Mouse (Mus musculus): ENCODE measurements around the gene Rab11fip5. TPM values are rescaled to one million over a fixed set of nuclear protein-coding genes. Genes with fewer than 3 reads are reported as not detected.

Gene Rab11fip5
- polyA plus RNA-seq, 1 experiment = not detected

DNA sequence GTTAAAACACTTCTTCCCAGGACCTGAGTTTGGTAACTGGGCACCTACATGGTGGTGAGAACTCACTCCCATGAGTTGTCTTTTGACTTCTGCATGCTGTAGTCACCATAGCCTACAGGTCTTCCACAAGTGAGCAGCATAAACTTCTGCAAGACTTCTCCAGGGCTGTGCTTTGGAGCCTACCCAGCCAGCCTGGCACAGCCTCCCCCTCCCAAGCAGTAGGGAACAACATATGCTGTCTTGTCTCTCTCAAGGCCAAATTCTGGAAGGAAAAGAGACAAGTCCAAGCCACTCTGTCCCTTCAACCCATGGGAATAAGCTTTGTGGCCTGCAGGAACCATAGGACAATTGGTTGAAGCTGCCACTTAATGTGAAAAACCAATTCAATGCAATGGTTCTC is 29.5 kb downstream of the Rab11fip5 start:
- TF ChIP-seq POLR2A (IDR thresholded peaks at IDR 0.05; ENCODE audit: insufficient read depth, low read depth, low read length) = no peak
- no peak for TF ChIP-seq CTCF (IDR thresholded peaks at IDR 0.05; ENCODE audit: insufficient read depth, low read depth, low read length)
- H3K27ac ChIP-seq (ENCODE audit: insufficient read depth, low read depth, low read length) = no peak overlapping the region
- H3K4me1 ChIP-seq (ENCODE audit: control insufficient read depth, insufficient read depth, low read length) = peaks cover 10% of the 10 kb centered on the region
- no peak overlapping the region for H3K4me3 ChIP-seq (ENCODE audit: insufficient read depth, low read depth, low read length)

- Histone ChIP-seq H3K27ac (ENCODE audit: insufficient read depth, low read depth, low read length) (no peak overlapping the region), H3K4me1 (ENCODE audit: control insufficient read depth, insufficient read depth, low read length) (no peaks in the 10 kb centered on the region), H3K4me3 (ENCODE audit: insufficient read depth, low read depth, low read length) (no peak overlapping the region)
- 94% methylated on average over 8 of the region's 8 CpGs for WGBS
- TF ChIP-seq CTCF (IDR thresholded peaks at IDR 0.05; ENCODE audit: insufficient read depth, low read depth, low read length) = no peak
- TF ChIP-seq POLR2A (IDR thresholded peaks at IDR 0.05; ENCODE audit: insufficient read depth, low read depth, low read length) = no peak
Observed at GRCm38 (mm10) chr6:85343027-85343426, 31.4 kb downstream of the Rab11fip5 start.

DNA sequence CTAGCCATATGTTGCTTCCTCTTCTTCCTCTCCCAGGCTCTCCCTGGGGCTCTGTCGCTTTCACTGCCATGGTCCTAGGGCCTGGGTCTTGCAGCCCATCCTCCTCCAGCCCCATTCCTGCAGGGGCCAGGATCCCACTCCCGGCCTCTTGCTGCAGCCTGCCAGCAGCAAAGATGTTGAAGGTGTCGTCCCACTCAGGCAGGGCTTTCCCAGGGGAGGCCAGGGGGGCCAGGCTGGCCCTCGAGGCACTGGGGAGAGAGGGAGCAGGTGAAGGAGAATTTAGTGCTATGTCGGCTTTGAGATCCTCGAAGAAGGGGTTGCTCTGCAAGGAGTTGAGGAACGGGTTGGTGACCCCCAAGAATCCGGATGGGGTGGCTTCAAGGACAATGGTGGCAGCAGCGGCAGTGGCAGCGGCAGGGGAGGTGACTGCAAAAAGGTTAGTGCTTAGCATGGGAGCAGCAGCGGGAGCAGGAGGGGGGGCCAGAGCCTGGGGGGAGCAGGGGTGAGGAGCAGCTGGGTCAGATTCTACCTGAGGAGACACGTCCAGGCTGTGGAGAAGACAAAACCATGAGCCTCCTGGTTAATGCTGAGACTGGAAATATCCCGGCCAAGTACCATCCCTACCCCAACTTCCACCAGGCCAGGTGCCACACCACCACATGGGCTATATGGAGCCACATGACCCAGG is 32.5 kb downstream of the Rab11fip5 start:
- no peak for TF ChIP-seq POLR2A (IDR thresholded peaks at IDR 0.05; ENCODE audit: insufficient read depth, low read depth, low read length)
- no peak for TF ChIP-seq CTCF (IDR thresholded peaks at IDR 0.05; ENCODE audit: insufficient read depth, low read depth, low read length)
- no peaks in the 10 kb centered on the region for H3K4me1 ChIP-seq (ENCODE audit: control insufficient read depth, insufficient read depth, low read length)
- WGBS = 85% methylated on average over 13 of the region's 13 CpGs

GRCm38 (mm10) chr6:85340184-85340583 is 34.2 kb downstream of the Rab11fip5 start:
- 89% methylated on average over 12 of the region's 12 CpGs for WGBS
- Histone ChIP-seq H3K4me3 (ENCODE audit: insufficient read depth, low read depth, low read length) (no peak overlapping the region), H3K27ac (ENCODE audit: insufficient read depth, low read depth, low read length) (no peak overlapping the region), H3K4me1 (ENCODE audit: control insufficient read depth, insufficient read depth, low read length) (no peaks in the 10 kb centered on the region)
- TF ChIP-seq POLR2A (IDR thresholded peaks at IDR 0.05; ENCODE audit: insufficient read depth, low read depth, low read length) (no peak), CTCF (IDR thresholded peaks at IDR 0.05; ENCODE audit: insufficient read depth, low read depth, low read length) (no peak)

More for the DNA sequence above, 32.5 kb downstream of the Rab11fip5 start:
- H3K27ac ChIP-seq (ENCODE audit: insufficient read depth, low read depth, low read length) = no peak overlapping the region
- no peak overlapping the region for H3K4me3 ChIP-seq (ENCODE audit: insufficient read depth, low read depth, low read length)

DNA sequence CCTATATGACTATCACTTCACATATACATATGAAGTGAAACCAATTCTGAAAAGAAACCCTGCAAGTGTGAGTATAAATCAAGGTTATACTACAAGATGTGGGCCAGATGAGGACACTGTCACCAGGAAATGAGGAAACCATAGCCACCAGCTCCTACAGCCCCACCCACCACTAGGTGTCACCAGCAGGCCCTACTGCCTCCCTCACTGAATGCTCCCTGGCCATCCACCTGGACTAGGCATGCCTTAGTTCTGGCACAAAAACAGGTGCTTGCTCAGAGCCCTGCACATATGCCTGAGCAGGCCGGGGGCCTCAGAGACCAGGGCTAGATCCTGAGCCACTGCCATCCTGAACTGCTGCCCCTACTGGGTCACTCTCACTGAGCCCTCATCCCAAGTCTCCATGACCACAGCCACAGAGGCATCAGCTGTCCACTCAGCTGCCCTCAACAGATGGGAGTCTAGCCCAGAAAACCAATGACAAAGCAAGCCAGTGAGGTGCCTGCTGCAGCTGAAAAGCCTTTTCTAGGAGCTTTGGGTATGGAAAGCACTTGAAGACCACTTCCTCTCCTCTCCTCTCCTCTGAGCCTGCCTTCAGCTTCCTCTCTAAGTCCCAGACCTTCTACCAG is 35.0 kb downstream of the Rab11fip5 start:
- TF ChIP-seq POLR2A (IDR thresholded peaks at IDR 0.05; ENCODE audit: insufficient read depth, low read depth, low read length) (no peak), CTCF (IDR thresholded peaks at IDR 0.05; ENCODE audit: insufficient read depth, low read depth, low read length) (peak; percentile 33; the same call in 1 of the 2 replicates)

GRCm38 (mm10) chr6:85336944-85337343 is 37.5 kb downstream of the Rab11fip5 start:
- WGBS = 88% methylated on average over 9 of the region's 9 CpGs
- Histone ChIP-seq H3K4me1 (ENCODE audit: control insufficient read depth, insufficient read depth, low read length) (peaks cover 4% of the 10 kb centered on the region), H3K27ac (ENCODE audit: insufficient read depth, low read depth, low read length) (no peak overlapping the region), H3K4me3 (ENCODE audit: insufficient read depth, low read depth, low read length) (no peak overlapping the region)
- no peak for TF ChIP-seq POLR2A (IDR thresholded peaks at IDR 0.05; ENCODE audit: insufficient read depth, low read depth, low read length)

More for the DNA sequence above, 35.0 kb downstream of the Rab11fip5 start:
- Histone ChIP-seq H3K27ac (ENCODE audit: insufficient read depth, low read depth, low read length) (no peak overlapping the region), H3K4me3 (ENCODE audit: insufficient read depth, low read depth, low read length) (no peak overlapping the region), H3K4me1 (ENCODE audit: control insufficient read depth, insufficient read depth, low read length) (no peaks in the 10 kb centered on the region)
- 88% methylated on average over 1 of the region's 1 CpGs for WGBS

- TF ChIP-seq CTCF (IDR thresholded peaks at IDR 0.05; ENCODE audit: insufficient read depth, low read depth, low read length) (no peak), POLR2A (IDR thresholded peaks at IDR 0.05; ENCODE audit: insufficient read depth, low read depth, low read length) (no peak)
- H3K27ac ChIP-seq (ENCODE audit: insufficient read depth, low read depth, low read length) = no peak overlapping the region
- H3K4me3 ChIP-seq (ENCODE audit: insufficient read depth, low read depth, low read length) = no peak overlapping the region
- WGBS = 78% methylated on average over 3 of the region's 3 CpGs
- H3K4me1 ChIP-seq (ENCODE audit: control insufficient read depth, insufficient read depth, low read length) = peaks cover 8% of the 10 kb centered on the region
Observed at GRCm38 (mm10) chr6:85335352-85335751, 39.1 kb downstream of the Rab11fip5 start.

GRCm38 (mm10) chr6:85334851-85335250 is 39.6 kb downstream of the Rab11fip5 start:
- TF ChIP-seq CTCF (IDR thresholded peaks at IDR 0.05; ENCODE audit: insufficient read depth, low read depth, low read length) (no peak), POLR2A (IDR thresholded peaks at IDR 0.05; ENCODE audit: insufficient read depth, low read depth, low read length) (no peak)
- H3K27ac ChIP-seq (ENCODE audit: insufficient read depth, low read depth, low read length) = no peak overlapping the region
- no peak overlapping the region for H3K4me3 ChIP-seq (ENCODE audit: insufficient read depth, low read depth, low read length)
- 63% methylated on average over 5 of the region's 5 CpGs for WGBS
- peaks cover 8% of the 10 kb centered on the region for H3K4me1 ChIP-seq (ENCODE audit: control insufficient read depth, insufficient read depth, low read length)

DNA sequence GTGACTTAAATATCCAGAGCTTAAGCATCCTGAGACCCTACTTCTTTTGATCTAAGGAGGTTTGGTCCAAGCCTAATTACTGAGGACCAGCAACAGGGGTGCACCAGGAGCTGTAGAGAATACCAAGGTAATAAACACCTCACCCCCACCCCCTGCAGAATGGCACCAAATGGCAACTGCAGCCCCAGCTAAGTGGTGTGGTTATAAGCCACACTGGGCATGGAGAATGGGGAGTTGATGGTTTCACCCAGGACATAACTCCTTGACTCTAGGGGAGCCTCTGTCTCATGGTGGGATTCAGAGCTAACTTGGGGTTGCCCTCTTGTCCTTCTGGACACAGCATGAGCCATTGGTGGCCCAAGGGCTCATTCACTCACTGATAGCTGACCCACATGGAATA is 40.2 kb downstream of the Rab11fip5 start:
- Histone ChIP-seq H3K4me1 (ENCODE audit: control insufficient read depth, insufficient read depth, low read length) (peaks cover 8% of the 10 kb centered on the region), H3K27ac (ENCODE audit: insufficient read depth, low read depth, low read length) (no peak overlapping the region), H3K4me3 (ENCODE audit: insufficient read depth, low read depth, low read length) (no peak overlapping the region)
- TF ChIP-seq CTCF (IDR thresholded peaks at IDR 0.05; ENCODE audit: insufficient read depth, low read depth, low read length) (no peak), POLR2A (IDR thresholded peaks at IDR 0.05; ENCODE audit: insufficient read depth, low read depth, low read length) (no peak)
